Mouse (Mus musculus): Measurements from ENCODE around the gene Pwwp2b. TPM values are rescaled to one million over a fixed set of nuclear protein-coding genes. Genes with fewer than 3 reads are reported as not detected.

The Pwwp2b gene
- polyA plus RNA-seq, 1 experiment from 2014 or later: 16.8 TPM

DNA sequence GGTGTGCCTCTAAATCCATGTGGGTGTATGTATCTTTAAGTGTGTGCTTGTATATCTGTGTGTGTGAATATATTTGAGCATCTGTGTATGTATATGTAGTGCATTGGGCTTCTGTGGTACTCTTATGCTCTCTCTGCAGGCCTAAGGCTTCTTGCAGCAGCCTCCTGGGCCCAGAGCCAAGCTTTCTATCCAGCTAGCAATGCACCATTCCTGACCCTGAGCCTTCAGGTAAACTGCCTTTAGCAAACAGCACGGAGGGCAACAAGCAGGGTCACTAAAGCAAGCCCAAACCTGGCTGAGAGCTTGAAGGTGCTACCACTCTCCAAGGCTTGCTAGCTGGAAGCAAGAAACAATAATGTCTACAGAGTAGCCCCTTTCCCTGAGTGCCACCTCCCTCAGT, 31.8 kb downstream of the Pwwp2b start:
- H3K9ac ChIP-seq (ENCODE audit: low read length): no peak overlapping the region
- H3K27ac ChIP-seq (ENCODE audit: low read length): no peak overlapping the region
- no peak overlapping the region for H3K4me3 ChIP-seq (ENCODE audit: low read length)
- H3K36me3 ChIP-seq (ENCODE audit: control insufficient read depth, insufficient read depth, low read length): no peaks in the 10 kb centered on the region
- no peaks in the 10 kb centered on the region for H3K9me3 ChIP-seq (ENCODE audit: control insufficient read depth, low read length)
- peaks cover 20% of the 10 kb centered on the region for H3K4me1 ChIP-seq (replicated peaks; ENCODE audit: control insufficient read depth, insufficient read depth, low read length)
- 34% methylated on average over 1 of the region's 1 CpGs for WGBS
- H3K4me2 ChIP-seq (ENCODE audit: low read depth, low read length): no peak overlapping the region
- no peaks in the 10 kb centered on the region for H3K27me3 ChIP-seq (ENCODE audit: control insufficient read depth, insufficient read depth, low read depth, low read length)
- 0 out of 2 replicates have a peak, but pooled peaks have one; percentile 5 for ATAC-seq (ENCODE audit: low read depth)

DNA sequence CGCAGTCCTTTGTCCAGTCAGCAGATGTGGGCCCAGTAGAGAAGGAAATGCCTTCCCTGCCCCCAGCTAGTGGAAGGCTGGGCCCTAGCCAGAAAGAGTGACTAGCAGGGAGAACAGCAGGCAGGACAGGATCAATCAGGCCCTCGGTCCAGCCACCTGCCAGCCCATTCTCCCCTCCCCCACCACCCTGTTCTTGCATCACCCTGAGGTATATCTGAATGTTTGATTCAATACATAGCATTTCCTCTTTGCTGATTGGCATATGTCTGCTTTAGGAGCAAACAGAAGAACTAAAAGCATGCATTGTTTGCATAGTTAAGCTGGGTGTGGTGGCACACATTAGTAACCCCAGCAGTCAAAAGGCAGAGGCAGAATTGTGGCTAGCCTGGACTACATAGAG, 32.9 kb downstream of the Pwwp2b start:
- ATAC-seq (ENCODE audit: low read depth): peak; percentile 52
- no peaks in the 10 kb centered on the region for H3K36me3 ChIP-seq (ENCODE audit: control insufficient read depth, insufficient read depth, low read length)
- peaks cover 23% of the 10 kb centered on the region for H3K4me1 ChIP-seq (replicated peaks; ENCODE audit: control insufficient read depth, insufficient read depth, low read length)
- H3K4me2 ChIP-seq (ENCODE audit: low read depth, low read length): no peak overlapping the region
- H3K9me3 ChIP-seq (ENCODE audit: control insufficient read depth, low read length): no peaks in the 10 kb centered on the region
- H3K27me3 ChIP-seq (ENCODE audit: control insufficient read depth, insufficient read depth, low read depth, low read length): no peaks in the 10 kb centered on the region
- peak overlapping the region; percentile 41 for H3K27ac ChIP-seq (ENCODE audit: low read length)
- H3K9ac ChIP-seq (ENCODE audit: low read length): 0 out of 2 replicates have a peak overlapping the region, but pooled peaks have one; percentile 2
- 19% methylated on average over 2 of the region's 2 CpGs for WGBS
- no peak overlapping the region for H3K4me3 ChIP-seq (ENCODE audit: low read length)

GRCm38 (mm10) chr7:139282037-139282436, 33.8 kb downstream of the Pwwp2b start:
- no peak for ATAC-seq (ENCODE audit: low read depth)
- no peak overlapping the region for H3K4me3 ChIP-seq (ENCODE audit: low read length)
- no peaks in the 10 kb centered on the region for H3K27me3 ChIP-seq (ENCODE audit: control insufficient read depth, insufficient read depth, low read depth, low read length)
- H3K4me2 ChIP-seq (ENCODE audit: low read depth, low read length): no peak overlapping the region
- peaks cover 23% of the 10 kb centered on the region for H3K4me1 ChIP-seq (replicated peaks; ENCODE audit: control insufficient read depth, insufficient read depth, low read length)
- no peak overlapping the region for H3K9ac ChIP-seq (ENCODE audit: low read length)
- no peak overlapping the region; the same call in 1 of the 2 replicates for H3K27ac ChIP-seq (ENCODE audit: low read length)
- no peaks in the 10 kb centered on the region for H3K36me3 ChIP-seq (ENCODE audit: control insufficient read depth, insufficient read depth, low read length)
- WGBS: 62% methylated on average over 3 of the region's 3 CpGs
- no peaks in the 10 kb centered on the region for H3K9me3 ChIP-seq (ENCODE audit: control insufficient read depth, low read length)

DNA sequence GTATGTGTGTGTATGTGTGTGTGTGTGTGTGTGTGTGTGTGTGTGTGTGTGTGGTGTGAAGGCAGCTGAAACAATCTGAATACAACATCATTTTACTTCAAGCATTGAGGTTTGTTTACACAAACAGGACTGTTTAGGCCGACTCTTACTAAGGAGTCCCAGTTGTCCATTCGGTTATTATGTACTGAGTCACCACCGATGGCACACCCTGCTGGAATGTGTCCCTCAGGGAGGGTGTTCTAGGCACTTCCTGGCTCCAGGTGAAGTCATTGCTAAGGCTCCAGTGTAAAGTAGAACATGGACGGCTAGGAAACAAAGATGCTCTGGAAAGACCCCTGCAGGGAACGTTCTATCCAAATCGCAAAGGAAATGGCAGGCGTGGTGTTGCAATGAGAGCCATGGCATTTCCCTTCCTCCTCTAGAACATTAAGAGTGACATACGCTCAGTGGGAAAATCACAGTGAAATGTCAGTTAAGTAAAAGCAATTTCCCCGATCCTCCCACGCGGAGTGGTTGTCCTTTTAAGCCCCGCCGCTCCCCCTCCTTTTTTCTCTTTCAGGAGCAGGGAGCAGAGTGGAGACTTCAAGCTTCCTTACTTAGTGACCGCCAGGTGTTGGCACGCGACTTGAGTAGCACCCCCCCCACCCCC, 37.1 kb downstream of the Pwwp2b start:
- peaks cover 18% of the 10 kb centered on the region for H3K4me1 ChIP-seq (replicated peaks; ENCODE audit: control insufficient read depth, insufficient read depth, low read length)
- no peaks in the 10 kb centered on the region for H3K27me3 ChIP-seq (ENCODE audit: control insufficient read depth, insufficient read depth, low read depth, low read length)
- H3K27ac ChIP-seq (ENCODE audit: low read length): no peak overlapping the region
- H3K4me2 ChIP-seq (ENCODE audit: low read depth, low read length): no peak overlapping the region
- no peaks in the 10 kb centered on the region for H3K36me3 ChIP-seq (ENCODE audit: control insufficient read depth, insufficient read depth, low read length)
- WGBS: 54% methylated on average over 16 of the region's 16 CpGs
- no peaks in the 10 kb centered on the region for H3K9me3 ChIP-seq (ENCODE audit: control insufficient read depth, low read length)
- no peak overlapping the region for H3K4me3 ChIP-seq (ENCODE audit: low read length)
- H3K9ac ChIP-seq (ENCODE audit: low read length): no peak overlapping the region
- no peak for ATAC-seq (ENCODE audit: low read depth)

DNA sequence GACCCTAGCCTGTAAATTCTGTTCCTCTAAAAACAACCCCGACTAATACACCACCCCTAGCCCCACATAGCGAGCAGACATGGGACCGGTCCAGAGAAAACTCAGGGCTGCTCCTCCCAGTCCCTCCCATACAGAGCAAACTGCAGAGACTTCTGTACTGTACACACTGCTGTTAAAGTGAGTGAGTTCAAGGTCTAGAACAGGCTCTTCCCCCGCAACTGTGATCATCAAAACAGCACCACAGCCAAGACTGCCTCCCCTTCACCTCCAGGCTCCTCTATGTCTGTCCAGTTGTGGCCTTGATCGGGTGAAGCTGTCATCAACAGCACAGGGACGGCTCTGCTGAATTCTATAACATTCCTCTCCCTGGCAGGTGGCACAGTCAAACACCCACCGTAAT, 40.3 kb downstream of the Pwwp2b start:
- Histone ChIP-seq H3K4me1 (replicated peaks; ENCODE audit: control insufficient read depth, insufficient read depth, low read length) (0 out of 2 replicates have a peak, but pooled peaks cover 3% of the 10 kb centered on the region), H3K27ac (ENCODE audit: low read length) (no peak overlapping the region), H3K27me3 (ENCODE audit: control insufficient read depth, insufficient read depth, low read depth, low read length) (no peaks in the 10 kb centered on the region), H3K4me3 (ENCODE audit: low read length) (no peak overlapping the region), H3K9me3 (ENCODE audit: control insufficient read depth, low read length) (no peaks in the 10 kb centered on the region), H3K4me2 (ENCODE audit: low read depth, low read length) (no peak overlapping the region), H3K9ac (ENCODE audit: low read length) (no peak overlapping the region), H3K36me3 (ENCODE audit: control insufficient read depth, insufficient read depth, low read length) (no peaks in the 10 kb centered on the region)
- WGBS: 68% methylated on average over 7 of the region's 7 CpGs
- ATAC-seq (ENCODE audit: low read depth): no peak

DNA sequence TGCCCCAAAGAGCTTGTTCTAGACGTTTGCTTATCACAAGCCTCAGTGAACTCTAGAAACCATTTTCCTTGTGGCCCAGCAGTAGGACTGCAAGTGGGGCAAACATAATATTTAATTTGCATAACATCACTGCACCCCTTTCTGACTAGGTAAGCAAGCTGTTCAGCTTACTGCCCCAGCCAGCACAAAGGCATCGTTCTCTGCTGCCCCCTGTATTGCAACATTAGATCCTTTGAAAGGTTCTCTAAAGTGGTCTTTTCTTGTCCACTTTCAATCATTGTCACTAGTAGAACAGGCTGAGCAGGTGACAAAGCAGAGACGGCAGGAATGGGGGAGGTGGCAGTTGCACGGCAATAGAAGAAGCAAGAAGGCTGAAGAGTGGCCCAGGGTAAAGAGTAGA, 45.1 kb downstream of the Pwwp2b start:
- Histone ChIP-seq H3K9ac (ENCODE audit: low read length) (no peak overlapping the region), H3K27ac (ENCODE audit: low read length) (peak overlapping the region; percentile 88), H3K27me3 (ENCODE audit: control insufficient read depth, insufficient read depth, low read depth, low read length) (no peaks in the 10 kb centered on the region), H3K9me3 (ENCODE audit: control insufficient read depth, low read length) (no peaks in the 10 kb centered on the region), H3K4me2 (ENCODE audit: low read depth, low read length) (no peak overlapping the region), H3K4me1 (replicated peaks; ENCODE audit: control insufficient read depth, insufficient read depth, low read length) (peaks cover 26% of the 10 kb centered on the region), H3K4me3 (ENCODE audit: low read length) (no peak overlapping the region), H3K36me3 (ENCODE audit: control insufficient read depth, insufficient read depth, low read length) (no peaks in the 10 kb centered on the region)
- peak; percentile 44 for ATAC-seq (ENCODE audit: low read depth)
- WGBS: 39% methylated on average over 4 of the region's 4 CpGs

GRCm38 (mm10) chr7:139294076-139294475, 45.8 kb downstream of the Pwwp2b start:
- H3K9ac ChIP-seq (ENCODE audit: low read length): no peak overlapping the region
- no peaks in the 10 kb centered on the region for H3K27me3 ChIP-seq (ENCODE audit: control insufficient read depth, insufficient read depth, low read depth, low read length)
- no peak overlapping the region for H3K4me2 ChIP-seq (ENCODE audit: low read depth, low read length)
- no peaks in the 10 kb centered on the region for H3K36me3 ChIP-seq (ENCODE audit: control insufficient read depth, insufficient read depth, low read length)
- 68% methylated on average over 5 of the region's 5 CpGs for WGBS
- H3K27ac ChIP-seq (ENCODE audit: low read length): peak overlapping the region; percentile 88
- no peak overlapping the region for H3K4me3 ChIP-seq (ENCODE audit: low read length)
- H3K4me1 ChIP-seq (replicated peaks; ENCODE audit: control insufficient read depth, insufficient read depth, low read length): peaks cover 30% of the 10 kb centered on the region
- ATAC-seq (ENCODE audit: low read depth): no peak
- H3K9me3 ChIP-seq (ENCODE audit: control insufficient read depth, low read length): no peaks in the 10 kb centered on the region

- Histone ChIP-seq H3K4me2 (ENCODE audit: low read depth, low read length) (no peak overlapping the region), H3K9me3 (ENCODE audit: control insufficient read depth, low read length) (no peaks in the 10 kb centered on the region), H3K27me3 (ENCODE audit: control insufficient read depth, insufficient read depth, low read depth, low read length) (no peaks in the 10 kb centered on the region), H3K36me3 (ENCODE audit: control insufficient read depth, insufficient read depth, low read length) (no peaks in the 10 kb centered on the region), H3K4me1 (replicated peaks; ENCODE audit: control insufficient read depth, insufficient read depth, low read length) (peaks cover 33% of the 10 kb centered on the region), H3K4me3 (ENCODE audit: low read length) (no peak overlapping the region), H3K27ac (ENCODE audit: low read length) (peak overlapping the region; percentile 28; the same call in 1 of the 2 replicates), H3K9ac (ENCODE audit: low read length) (no peak overlapping the region)
- ATAC-seq (ENCODE audit: low read depth): no peak
- 69% methylated on average over 1 of the region's 1 CpGs for WGBS
Observed at GRCm38 (mm10) chr7:139295653-139296052, 47.4 kb downstream of the Pwwp2b start.

- ATAC-seq (ENCODE audit: low read depth): 0 out of 2 replicates have a peak, but pooled peaks have one; percentile 29
- H3K4me1 ChIP-seq (replicated peaks; ENCODE audit: control insufficient read depth, insufficient read depth, low read length): peaks cover 33% of the 10 kb centered on the region
- 48% methylated on average over 9 of the region's 10 CpGs for WGBS
- no peak overlapping the region for H3K4me3 ChIP-seq (ENCODE audit: low read length)
- peak overlapping the region; percentile 75 for H3K27ac ChIP-seq (ENCODE audit: low read length)
- H3K27me3 ChIP-seq (ENCODE audit: control insufficient read depth, insufficient read depth, low read depth, low read length): no peaks in the 10 kb centered on the region
- H3K9ac ChIP-seq (ENCODE audit: low read length): peak overlapping the region; percentile 45
- H3K36me3 ChIP-seq (ENCODE audit: control insufficient read depth, insufficient read depth, low read length): no peaks in the 10 kb centered on the region
- H3K9me3 ChIP-seq (ENCODE audit: control insufficient read depth, low read length): no peaks in the 10 kb centered on the region
- H3K4me2 ChIP-seq (ENCODE audit: low read depth, low read length): no peak overlapping the region
Observed at GRCm38 (mm10) chr7:139296552-139297100, 48.3 kb downstream of the Pwwp2b start.

Data from lung, embryonic 16.5 days (tissue).